Mouse (Mus musculus) hematopoietic stem cell, adult 5-6 weeks (primary cell): Measurements from ENCODE around the gene Il4ra. TPM values are rescaled to one million over a fixed set of nuclear protein-coding genes. Genes with fewer than 3 reads are reported as not detected.

Experiments
- ATAC-seq, 2 experiments: fragments of 125-278 bp in 1 of 2; replicated peaks in 1 of 2; 2 replicates each; pipeline ENCODE4 v1.8.0; 2016 to 2017; ENCODE audit warnings: inconsistent platforms in 2 of 2, mild to moderate bottlenecking in 2 of 2, moderate number of reproducible peaks in 2 of 2, low read depth in 1 of 2, moderate TSS enrichment in 1 of 2; ENCODE audit not compliant: low FRiP score in 2 of 2, poor library complexity in 2 of 2, severe bottlenecking in 2 of 2, insufficient read depth in 1 of 2, low TSS enrichment in 1 of 2
- total RNA-seq: library from RNA; stranded (forward); fragments of 172-1452, 232-1000 nt; gene quantifications from 2 replicates; pipeline ENCODE4 v1.2.3, GENCODE M21; 2017

Il4ra gene
- total RNA-seq, 1 experiment from 2014 or later, result 39.3 TPM

GRCm38 (mm10) chr7:125604362-125605319 is 52.7 kb downstream of the Il4ra start:
- ATAC-seq, result no peak

GRCm38 (mm10) chr7:125605725-125606139 is 53.8 kb downstream of the Il4ra start:
- ATAC-seq, result no peak

GRCm38 (mm10) chr7:125606265-125607164 is 54.6 kb downstream of the Il4ra start:
- no peak for ATAC-seq

GRCm38 (mm10) chr7:125607384-125608182 is 55.7 kb downstream of the Il4ra start:
- peak; percentile 34 to 42; a peak in 1 of 4 replicates for ATAC-seq

- no peak for ATAC-seq
These were observed 56.3 kb downstream of the Il4ra start for GRCm38 (mm10) chr7:125608183-125608688.

GRCm38 (mm10) chr7:125613579-125613978 is 61.7 kb downstream of the Il4ra start:
- peak in 1 of 2 experiments; percentile 29; a peak in 1 of 4 replicates for ATAC-seq

GRCm38 (mm10) chr7:125615453-125615852 is 63.5 kb downstream of the Il4ra start:
- no peak for ATAC-seq

- ATAC-seq, result peak in 1 of 2 experiments; percentile 50; a peak in 1 of 4 replicates
These were observed 66.1 kb downstream of the Il4ra start for GRCm38 (mm10) chr7:125618016-125618415.

- no peak; a peak in 1 of 4 replicates for ATAC-seq
These were observed 68.2 kb downstream of the Il4ra start for GRCm38 (mm10) chr7:125620077-125620476.

- no peak for ATAC-seq
These were observed 71.1 kb downstream of the Il4ra start for GRCm38 (mm10) chr7:125622741-125623685.

- ATAC-seq, result no peak
These were observed 73.3 kb downstream of the Il4ra start for GRCm38 (mm10) chr7:125625219-125625618.

- ATAC-seq, result no peak
These were observed 73.9 kb downstream of the Il4ra start for GRCm38 (mm10) chr7:125625829-125626228.

Other genes starting within 250 kb of the Il4ra start
- gene Kdm8, start 107.4 kb upstream of the Il4ra start, total RNA-seq, result 6.8 and 7.0 TPM in 2 replicates
- gene Nsmce1, start 60.5 kb upstream of the Il4ra start, total RNA-seq, result 65.5 and 101 TPM in 2 replicates
- gene Il21r, start 51.3 kb downstream of the Il4ra start, total RNA-seq, result 10.3 and 18.1 TPM in 2 replicates
- 32.2 and 48.7 TPM in 2 replicates for gene Gtf3c1, start 155.7 kb downstream of the Il4ra start, total RNA-seq
- gene D430042O09Rik, start 155.8 kb downstream of the Il4ra start, total RNA-seq, result 9.9 and 15.8 TPM in 2 replicates